Mouse (Mus musculus): Measurements from ENCODE around the gene Pomp.
A peak's percentile ranks its signal among the peaks of the same experiment; 100 is the strongest.

Pomp gene

GRCm38 (mm10) chr5:147871091-147871820 lies 11.0 kb downstream of the Pomp start:
- Histone ChIP-seq H3K36me3 (ENCODE audit: insufficient read depth, low read length) (peaks cover 100% of the 10 kb centered on the region), H3K9me3 (ENCODE audit: low read length) (no peaks in the 10 kb centered on the region), H3K4me1 (replicated peaks; ENCODE audit: low read depth, low read length) (peaks cover 86% of the 10 kb centered on the region), H3K27me3 (ENCODE audit: insufficient read depth, low read length) (no peaks in the 10 kb centered on the region), H3K4me3 (replicated peaks; ENCODE audit: low read length) (no peak overlapping the region)
- TF ChIP-seq CTCF (conservative IDR thresholded peaks at IDR 0.05; ENCODE audit: low read length) = no peak

DNA sequence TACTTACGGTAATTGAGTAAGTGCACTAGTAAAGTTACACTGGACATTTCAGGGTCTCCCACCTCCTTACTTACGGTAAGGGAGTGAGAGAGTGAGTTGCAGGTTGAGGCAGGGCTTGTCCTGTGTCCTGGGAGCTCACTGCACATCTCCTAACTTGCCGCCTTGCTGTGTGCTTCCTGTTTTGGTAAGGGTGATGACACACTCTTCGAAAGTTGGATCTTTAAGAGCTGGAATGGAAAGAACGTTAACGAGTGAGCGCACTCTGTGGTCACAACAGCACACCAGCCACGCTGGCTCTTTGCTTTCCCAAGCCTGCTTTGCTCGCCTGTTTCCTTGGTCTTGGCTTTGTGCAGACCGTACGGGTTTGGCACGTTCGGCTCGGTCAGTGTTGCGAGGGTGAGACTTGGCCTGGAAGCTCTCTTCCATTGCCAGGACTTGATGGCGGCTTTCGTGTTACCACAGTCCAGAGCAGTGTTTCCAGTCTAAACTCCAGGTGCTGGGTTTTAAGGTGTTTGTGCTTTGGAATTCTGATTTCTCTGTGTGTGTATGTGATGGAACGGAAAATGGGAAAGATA lies 14.3 kb downstream of the Pomp start:
- H3K36me3 ChIP-seq (ENCODE audit: insufficient read depth, low read length) = peaks cover 99% of the 10 kb centered on the region
- TF ChIP-seq POU5F1 (IDR thresholded peaks at IDR 0.05; ENCODE audit: borderline replicate concordance, low read length) (no peak), NANOG (IDR thresholded peaks at IDR 0.05; ENCODE audit: borderline replicate concordance, low read length) (no peak), CTCF (conservative IDR thresholded peaks at IDR 0.05; ENCODE audit: low read length) (no peak)
- no peaks in the 10 kb centered on the region for H3K9me3 ChIP-seq (ENCODE audit: low read length)
- H3K27me3 ChIP-seq (ENCODE audit: insufficient read depth, low read length) = no peaks in the 10 kb centered on the region
- H3K4me3 ChIP-seq (replicated peaks; ENCODE audit: low read length) = no peak overlapping the region
- H3K4me1 ChIP-seq (replicated peaks; ENCODE audit: low read depth, low read length) = peaks cover 63% of the 10 kb centered on the region

DNA sequence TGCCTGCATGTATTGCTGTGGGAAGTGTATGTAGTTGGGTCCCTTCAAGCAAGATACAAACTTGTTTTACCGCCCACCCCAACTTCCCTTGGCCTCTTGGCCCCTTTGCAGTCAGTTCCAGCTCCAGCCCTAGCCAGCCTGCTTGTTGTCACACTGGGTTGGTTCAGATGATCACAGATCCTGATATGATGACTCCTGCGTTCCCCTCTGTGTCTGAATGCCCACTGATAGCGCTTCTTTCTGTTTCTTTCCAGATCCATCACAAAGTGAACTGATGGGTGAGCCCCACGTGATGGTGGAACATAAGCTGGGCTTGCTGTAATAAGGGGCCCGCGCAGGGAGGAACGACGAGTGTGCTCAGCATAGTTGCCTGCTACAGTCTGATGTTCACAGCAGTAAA lies 14.9 kb downstream of the Pomp start:
- Histone ChIP-seq H3K4me1 (replicated peaks; ENCODE audit: low read depth, low read length) (peaks cover 63% of the 10 kb centered on the region), H3K27me3 (ENCODE audit: insufficient read depth, low read length) (no peaks in the 10 kb centered on the region), H3K4me3 (replicated peaks; ENCODE audit: low read length) (no peak overlapping the region), H3K9me3 (ENCODE audit: low read length) (no peaks in the 10 kb centered on the region), H3K36me3 (ENCODE audit: insufficient read depth, low read length) (peaks cover 99% of the 10 kb centered on the region)
- TF ChIP-seq NANOG (IDR thresholded peaks at IDR 0.05; ENCODE audit: borderline replicate concordance, low read length) (no peak), CTCF (conservative IDR thresholded peaks at IDR 0.05; ENCODE audit: low read length) (no peak), POU5F1 (IDR thresholded peaks at IDR 0.05; ENCODE audit: borderline replicate concordance, low read length) (no peak)

- Histone ChIP-seq H3K36me3 (ENCODE audit: insufficient read depth, low read length) (peaks cover 95% of the 10 kb centered on the region), H3K4me1 (replicated peaks; ENCODE audit: low read depth, low read length) (peaks cover 46% of the 10 kb centered on the region), H3K4me3 (replicated peaks; ENCODE audit: low read length) (peak overlapping the region; percentile 60), H3K27me3 (ENCODE audit: insufficient read depth, low read length) (no peaks in the 10 kb centered on the region), H3K9me3 (ENCODE audit: low read length) (peaks cover 7% of the 10 kb centered on the region; the same call in 1 of the 2 replicates)
- peak; percentile 70 for TF ChIP-seq CTCF (conservative IDR thresholded peaks at IDR 0.05; ENCODE audit: low read length)
- TF ChIP-seq POU5F1 (IDR thresholded peaks at IDR 0.05; ENCODE audit: borderline replicate concordance, low read length) = no peak
Measured at GRCm38 (mm10) chr5:147877520-147877919, 17.3 kb downstream of the Pomp start.

- Histone ChIP-seq H3K4me1 (replicated peaks; ENCODE audit: low read depth, low read length) (peaks cover 26% of the 10 kb centered on the region), H3K36me3 (ENCODE audit: insufficient read depth, low read length) (peaks cover 79% of the 10 kb centered on the region), H3K4me3 (replicated peaks; ENCODE audit: low read length) (no peak overlapping the region), H3K9me3 (ENCODE audit: low read length) (peaks cover 7% of the 10 kb centered on the region; the same call in 1 of the 2 replicates), H3K27me3 (ENCODE audit: insufficient read depth, low read length) (no peaks in the 10 kb centered on the region)
- TF ChIP-seq POU5F1 (IDR thresholded peaks at IDR 0.05; ENCODE audit: borderline replicate concordance, low read length) (no peak), CTCF (conservative IDR thresholded peaks at IDR 0.05; ENCODE audit: low read length) (no peak), NANOG (IDR thresholded peaks at IDR 0.05; ENCODE audit: borderline replicate concordance, low read length) (no peak)
Measured at GRCm38 (mm10) chr5:147879971-147880682, 19.9 kb downstream of the Pomp start.

- peaks cover 20% of the 10 kb centered on the region for H3K4me1 ChIP-seq (replicated peaks; ENCODE audit: low read depth, low read length)
Measured at GRCm38 (mm10) chr5:147883581-147883980, 23.3 kb downstream of the Pomp start.

GRCm38 (mm10) chr5:147888313-147889297 lies 28.3 kb downstream of the Pomp start:
- TF ChIP-seq POU5F1 (IDR thresholded peaks at IDR 0.05; ENCODE audit: borderline replicate concordance, low read length) (no peak), NANOG (IDR thresholded peaks at IDR 0.05; ENCODE audit: borderline replicate concordance, low read length) (no peak), CTCF (conservative IDR thresholded peaks at IDR 0.05; ENCODE audit: low read length) (no peak)
- Histone ChIP-seq H3K9me3 (ENCODE audit: low read length) (no peaks in the 10 kb centered on the region), H3K4me1 (replicated peaks; ENCODE audit: low read depth, low read length) (peaks cover 26% of the 10 kb centered on the region)

More at GRCm38 (mm10) chr5:147883581-147883980, 23.3 kb downstream of the Pomp start:
- no peak for TF ChIP-seq NANOG (IDR thresholded peaks at IDR 0.05; ENCODE audit: borderline replicate concordance, low read length)
- Histone ChIP-seq H3K27me3 (ENCODE audit: insufficient read depth, low read length) (no peaks in the 10 kb centered on the region), H3K9me3 (ENCODE audit: low read length) (peaks cover 7% of the 10 kb centered on the region; the same call in 1 of the 2 replicates), H3K4me3 (replicated peaks; ENCODE audit: low read length) (no peak overlapping the region), H3K36me3 (ENCODE audit: insufficient read depth, low read length) (peaks cover 50% of the 10 kb centered on the region)

GRCm38 (mm10) chr5:147892735-147893134 lies 32.5 kb downstream of the Pomp start:
- Histone ChIP-seq H3K36me3 (ENCODE audit: insufficient read depth, low read length) (0 out of 2 replicates have a peak, but pooled peaks cover 3% of the 10 kb centered on the region), H3K4me1 (replicated peaks; ENCODE audit: low read depth, low read length) (peaks cover 58% of the 10 kb centered on the region), H3K27me3 (ENCODE audit: insufficient read depth, low read length) (peaks cover 8% of the 10 kb centered on the region), H3K9me3 (ENCODE audit: low read length) (no peaks in the 10 kb centered on the region), H3K4me3 (replicated peaks; ENCODE audit: low read length) (peak overlapping the region; percentile 83)
- TF ChIP-seq POU5F1 (IDR thresholded peaks at IDR 0.05; ENCODE audit: borderline replicate concordance, low read length) = no peak

More at GRCm38 (mm10) chr5:147888313-147889297, 28.3 kb downstream of the Pomp start:
- Histone ChIP-seq H3K27me3 (ENCODE audit: insufficient read depth, low read length) (no peaks in the 10 kb centered on the region), H3K36me3 (ENCODE audit: insufficient read depth, low read length) (peaks cover 14% of the 10 kb centered on the region), H3K4me3 (replicated peaks; ENCODE audit: low read length) (no peak overlapping the region)

Measured in E14TG2a.4 (cell line).